Mouse (Mus musculus): ENCODE data around the gene Tnk1.

The Tnk1 gene

DNA sequence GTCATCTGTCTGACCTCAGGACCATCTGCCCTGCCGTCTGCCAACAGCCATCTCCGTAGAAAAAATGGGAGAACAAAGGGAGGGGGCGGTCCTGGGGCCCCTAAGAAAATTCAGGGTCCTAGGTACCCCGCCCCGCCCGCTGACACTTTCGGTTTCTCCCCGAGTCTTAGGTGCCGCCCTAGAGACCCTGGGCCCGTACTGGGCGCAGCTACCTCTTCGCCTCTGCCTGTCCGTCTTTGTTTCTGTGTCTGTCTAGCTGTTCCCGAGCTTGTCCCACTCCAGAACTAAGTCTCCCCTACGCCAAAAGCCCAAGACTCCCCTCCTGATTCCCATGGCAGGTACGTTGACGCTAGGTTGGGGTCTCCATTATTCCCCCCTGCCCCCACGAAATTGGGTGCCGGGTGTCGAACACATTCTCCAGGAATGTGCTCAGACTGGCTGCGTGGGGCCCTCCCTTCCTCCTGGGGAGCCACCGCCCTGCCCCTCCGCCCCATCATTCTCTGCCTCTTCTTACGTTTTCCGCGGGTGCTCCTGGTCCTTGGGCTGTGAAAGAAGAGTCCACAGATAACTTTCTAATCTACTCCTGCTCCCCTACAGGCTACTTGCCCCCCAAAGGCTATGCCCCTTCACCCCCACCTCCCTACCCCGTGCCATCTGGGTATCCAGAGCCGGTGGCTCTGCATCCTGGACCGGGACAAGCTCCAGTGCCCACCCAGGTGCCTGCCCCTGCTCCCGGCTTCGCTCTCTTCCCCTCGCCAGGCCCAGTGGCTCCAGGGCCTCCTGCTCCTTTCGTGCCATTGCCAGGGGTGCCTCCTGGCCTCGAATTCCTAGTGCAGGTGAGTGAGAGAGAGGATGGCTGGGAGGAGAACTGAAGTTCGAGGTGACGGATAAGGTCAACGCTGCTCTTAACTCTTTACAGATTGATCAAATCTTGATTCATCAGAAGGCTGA, 11.5 kb downstream of the Tnk1 start:
- in situ Hi-C loops (cut with MboI; ENCODE audit: unreplicated experiment in 2 of 2), result no loop called here

DNA sequence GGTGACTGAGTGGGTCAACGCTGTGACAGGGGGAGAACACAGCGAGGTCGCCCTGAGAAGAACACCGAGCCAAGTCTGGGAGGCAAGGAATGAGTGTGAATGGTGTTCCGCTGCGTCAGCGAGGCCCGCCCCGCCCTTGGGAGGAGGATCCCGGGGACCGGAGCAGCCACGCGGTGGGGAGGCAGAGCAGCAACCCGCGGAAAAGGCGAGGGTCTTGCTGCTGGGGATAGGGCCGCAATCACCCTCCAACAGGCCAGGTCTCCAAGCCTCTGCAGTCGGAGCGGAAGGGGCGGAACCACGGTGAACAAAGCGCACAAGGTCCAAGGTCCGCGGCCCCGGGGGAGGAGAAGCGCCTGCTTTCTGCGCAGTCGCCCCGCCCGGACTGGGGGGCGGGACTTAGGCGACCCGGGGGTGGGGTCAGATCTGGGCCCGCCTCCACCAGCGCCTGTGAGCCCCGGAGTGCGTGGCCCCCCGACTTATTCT, 12.3 kb downstream of the Tnk1 start, which contains the start of gene Plscr3:
Gene Plscr3, plus strand, starts transcription at position 179 of the 483 bp plus-strand sequence.
- in situ Hi-C loops (cut with MboI; ENCODE audit: unreplicated experiment in 2 of 2), result no loop called here

DNA sequence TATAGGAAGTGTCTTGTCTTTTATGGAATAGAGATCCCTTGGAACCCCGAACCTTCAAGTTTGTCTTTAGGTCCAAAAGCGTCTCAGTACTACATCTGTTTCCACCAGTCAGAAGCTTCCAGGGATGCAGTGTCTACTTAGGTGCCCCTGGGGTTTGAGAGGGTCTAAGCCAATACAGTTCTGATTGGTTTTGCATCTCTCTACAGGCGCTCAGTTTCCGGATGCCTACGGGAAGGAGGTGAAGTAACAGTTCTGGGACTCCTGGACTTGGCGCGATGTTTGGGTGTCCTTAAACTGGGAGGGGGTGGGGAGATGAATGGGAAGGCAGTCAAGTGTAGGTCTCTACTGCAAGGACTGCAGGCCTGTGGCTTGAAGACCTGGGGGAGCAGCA, 19.8 kb downstream of the Tnk1 start:
- in situ Hi-C loops (cut with MboI; ENCODE audit: unreplicated experiment in 2 of 2), result no loop called here

DNA sequence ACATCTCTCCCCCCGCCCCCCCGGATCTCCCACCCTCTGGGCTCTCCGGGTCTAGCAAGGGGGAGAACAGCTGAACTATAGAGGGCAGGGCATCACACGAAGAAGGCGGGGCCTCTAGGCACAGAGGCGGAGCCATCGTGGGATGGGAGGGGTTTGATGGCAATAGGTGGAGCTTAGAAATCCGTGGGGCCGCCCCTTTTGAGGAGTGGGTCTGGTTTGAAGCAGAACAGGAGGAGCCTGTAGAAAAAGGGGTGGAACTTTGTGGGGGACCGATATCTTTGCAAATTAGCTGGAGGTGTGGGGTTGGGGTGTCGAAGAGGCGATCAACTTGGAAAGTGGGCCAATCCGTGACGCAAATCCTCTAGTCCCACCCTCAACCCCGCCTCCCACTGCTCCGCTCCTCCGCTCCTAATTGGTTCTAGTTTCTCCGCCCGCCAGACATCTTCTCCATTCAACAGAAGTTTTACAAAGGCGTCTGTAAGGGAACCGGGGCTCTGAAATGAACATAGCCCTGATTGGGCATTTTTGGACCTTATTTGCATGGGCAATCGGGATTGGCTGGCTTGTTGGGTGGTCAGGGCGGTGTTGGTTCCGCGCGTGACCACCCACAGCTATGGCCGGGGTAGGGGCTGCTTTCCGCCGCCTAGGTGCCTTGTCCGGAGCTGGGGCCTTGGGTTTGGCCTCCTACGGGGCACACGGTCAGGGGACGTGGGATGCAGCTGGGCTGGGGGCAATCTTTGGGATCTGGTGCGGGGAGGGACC, 20.4 kb downstream of the Tnk1 start, which contains the start of gene Tmem256:
Gene Tmem256, plus strand, starts transcription at position 563 of the 762 bp plus-strand sequence.
- in situ Hi-C loops (cut with MboI; ENCODE audit: unreplicated experiment in 2 of 2), result no loop called here

DNA sequence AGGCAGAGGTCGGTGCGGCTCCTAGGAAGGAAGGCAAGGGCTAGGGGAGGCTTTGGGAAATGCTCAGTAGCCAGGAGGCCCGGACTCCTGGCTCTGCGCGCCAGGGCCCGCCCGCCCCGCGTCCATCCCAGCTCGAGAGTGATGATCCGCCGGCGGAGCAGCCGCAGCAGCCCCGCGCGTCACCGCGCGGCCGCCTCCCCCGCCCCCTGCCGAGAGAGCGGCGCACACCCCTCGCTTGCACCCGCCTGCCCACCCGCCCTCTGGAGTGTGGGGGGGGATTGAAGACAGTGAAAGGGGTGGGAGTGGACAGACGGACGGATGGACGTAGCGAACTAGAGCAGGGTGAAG, 21.0 kb downstream of the Tnk1 start, which contains the start of gene Nlgn2:
Gene Nlgn2, minus strand, starts transcription at position 181 of the 348 bp plus-strand sequence.
- in situ Hi-C loops (cut with MboI; ENCODE audit: unreplicated experiment in 2 of 2), result no loop called here

DNA sequence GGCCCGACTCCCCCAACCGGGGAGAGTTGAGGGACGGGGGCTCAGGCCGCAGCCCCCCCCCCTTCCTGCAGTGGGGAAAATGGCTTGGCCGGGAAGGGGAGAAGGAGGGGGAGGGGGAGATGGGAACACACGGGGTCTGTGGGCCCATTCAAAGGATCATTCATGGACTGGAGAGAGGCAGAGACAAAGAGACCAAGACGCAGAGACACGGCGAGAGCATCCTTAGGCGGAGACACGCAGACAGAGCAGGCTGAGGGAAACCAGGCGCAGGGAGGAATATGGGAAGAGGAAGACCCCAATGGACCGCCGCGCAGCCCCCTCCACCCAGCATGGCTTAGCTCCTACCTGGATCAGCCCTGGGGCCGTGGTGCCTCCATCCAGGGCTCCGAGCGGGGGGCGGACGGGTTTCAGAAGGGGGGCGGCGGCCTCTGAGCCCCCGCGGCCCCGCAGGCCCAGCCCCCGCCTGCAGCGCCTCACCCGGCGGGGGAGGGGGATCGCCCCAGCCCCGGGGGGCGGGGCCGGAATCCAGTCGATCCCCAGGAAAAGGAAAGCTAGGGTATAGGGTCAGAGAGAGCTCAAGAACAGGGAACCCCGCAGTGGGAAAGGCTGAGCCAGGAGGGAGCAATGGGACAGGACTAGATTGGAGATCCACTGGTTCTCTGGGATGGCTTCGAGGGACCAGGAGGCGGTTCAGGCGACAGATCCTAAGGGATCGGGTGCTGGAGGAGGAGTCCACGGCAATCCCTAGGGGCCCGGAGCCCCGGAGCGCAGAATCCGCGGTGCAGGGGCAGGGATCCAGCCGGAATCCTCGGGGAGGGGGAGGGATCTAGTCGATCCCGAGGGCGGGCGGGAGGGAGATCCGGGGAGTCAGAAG, 21.6 kb downstream of the Tnk1 start:
- in situ Hi-C loops (cut with MboI; ENCODE audit: unreplicated experiment in 2 of 2), result no loop called here

DNA sequence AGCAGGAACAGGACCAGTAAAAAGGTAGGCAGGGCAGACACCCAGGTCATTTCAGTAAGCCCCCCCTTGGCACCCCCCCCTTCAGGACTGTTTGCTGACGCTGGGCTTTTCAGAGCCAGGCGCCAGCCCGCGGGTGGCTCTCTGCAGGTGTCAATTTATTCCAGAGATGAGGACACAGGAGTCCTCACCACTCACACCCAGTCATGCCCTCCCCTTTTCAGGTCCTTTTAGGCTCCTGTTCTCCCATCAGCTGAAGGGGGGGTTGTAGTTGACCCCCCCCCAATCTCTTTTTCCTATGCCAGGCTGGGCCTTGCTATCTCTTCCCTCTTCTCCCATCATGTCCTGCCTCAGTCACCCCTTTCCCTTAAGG, 22.6 kb downstream of the Tnk1 start:
- in situ Hi-C loops (cut with MboI; ENCODE audit: unreplicated experiment in 2 of 2), result no loop called here

DNA sequence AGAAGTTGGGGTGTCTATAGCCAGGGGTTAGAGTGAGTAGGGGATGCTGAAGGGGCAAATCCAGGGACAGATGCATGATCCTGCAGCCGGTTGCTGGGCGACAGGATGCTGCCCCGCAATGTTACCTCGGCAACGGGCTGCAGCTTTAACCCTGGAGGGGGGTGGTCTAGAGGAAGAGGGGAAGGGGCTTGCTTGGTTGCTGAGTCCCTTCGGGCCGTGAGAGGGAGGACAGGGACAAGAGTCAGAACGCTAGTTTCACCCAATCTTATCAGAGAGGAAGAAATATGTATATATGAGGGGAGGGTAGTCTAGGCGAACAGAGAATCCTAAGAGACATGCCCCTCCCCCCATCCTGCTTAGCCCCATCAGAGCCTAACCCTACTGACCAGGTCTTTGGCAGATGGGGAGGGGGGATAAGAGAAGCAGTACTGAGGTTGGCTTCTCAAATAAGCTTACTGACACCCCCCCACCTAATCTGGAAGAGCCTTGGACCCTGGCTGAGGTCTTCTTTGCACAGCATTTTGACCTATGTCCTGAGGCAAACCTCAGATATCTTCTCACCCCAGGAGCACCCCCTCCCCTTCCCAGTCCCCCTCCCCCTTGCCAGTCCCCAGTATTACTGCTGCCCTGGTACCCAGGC, 23.1 kb downstream of the Tnk1 start:
- in situ Hi-C loops (cut with MboI; ENCODE audit: unreplicated experiment in 2 of 2), result no loop called here

DNA sequence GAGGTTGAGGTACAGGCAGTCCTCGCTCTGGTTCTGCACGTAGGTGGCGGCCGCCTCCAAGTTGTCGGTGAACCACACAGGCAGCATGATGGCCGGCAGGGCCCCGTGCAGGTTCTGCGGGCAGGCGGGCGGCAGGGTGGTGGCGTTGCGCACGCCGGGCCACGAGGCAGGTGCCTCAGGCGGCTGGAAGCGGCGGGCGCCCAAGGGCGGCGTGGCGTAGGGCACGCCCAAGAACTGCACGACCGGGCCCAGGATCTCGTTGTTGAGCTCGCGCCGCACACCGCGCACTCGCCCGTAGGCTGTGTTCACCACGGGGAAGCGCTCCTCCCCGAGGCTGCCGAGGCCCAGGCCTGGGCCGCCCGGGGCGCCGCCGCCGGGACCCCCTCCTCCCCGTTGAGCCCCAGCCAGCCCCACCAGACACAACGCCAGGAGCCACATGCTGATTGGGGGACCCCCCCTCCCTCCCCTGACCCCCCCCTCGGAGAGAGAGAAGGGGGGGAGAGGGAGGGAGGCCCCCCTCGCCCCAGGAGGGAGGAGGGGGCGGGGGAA, 24.5 kb downstream of the Tnk1 start:
- in situ Hi-C loops (cut with MboI; ENCODE audit: unreplicated experiment in 2 of 2), result no loop called here

DNA sequence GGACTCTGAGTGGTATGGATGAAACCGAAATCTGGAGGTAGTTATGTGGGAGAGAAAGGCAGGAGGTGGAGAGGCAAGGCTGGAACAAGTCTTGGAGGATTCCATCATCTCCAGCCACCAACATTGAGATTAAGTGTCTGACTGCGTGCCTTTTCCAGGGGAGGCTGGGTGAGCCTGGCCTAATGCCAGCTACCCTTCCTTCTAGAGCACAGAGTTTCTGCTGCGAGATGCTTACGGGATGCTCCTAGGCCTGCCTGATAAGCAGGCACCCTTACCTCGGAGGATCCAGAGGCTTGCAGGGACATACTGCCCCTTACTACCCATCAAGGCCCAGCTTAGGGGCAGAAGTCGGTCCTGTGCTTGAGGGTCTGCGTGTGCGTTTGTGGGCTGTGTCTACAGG, 25.0 kb downstream of the Tnk1 start:
- in situ Hi-C loops (cut with MboI; ENCODE audit: unreplicated experiment in 2 of 2), result no loop called here

DNA sequence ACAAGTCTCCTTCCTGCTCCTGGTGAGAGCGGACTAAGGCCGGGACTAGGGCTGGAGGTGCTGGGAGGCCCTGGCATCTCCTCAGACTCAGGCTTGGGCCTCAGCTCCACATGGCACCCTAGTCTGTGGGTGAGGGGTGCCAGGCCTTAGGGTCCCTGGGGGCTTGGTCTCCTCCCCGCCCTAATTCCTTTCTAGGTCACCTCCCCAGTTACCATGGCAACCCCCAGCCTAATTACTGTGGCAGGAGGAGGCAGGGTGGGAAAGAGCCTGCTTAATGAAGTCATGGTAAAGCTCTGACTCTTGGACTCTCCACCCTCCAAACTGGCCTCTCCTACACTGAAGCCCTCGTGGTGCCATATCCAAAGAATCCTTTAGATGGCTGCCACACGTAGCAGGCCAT, 29.7 kb downstream of the Tnk1 start:
- in situ Hi-C loops (cut with MboI; ENCODE audit: unreplicated experiment in 2 of 2), result no loop called here

DNA sequence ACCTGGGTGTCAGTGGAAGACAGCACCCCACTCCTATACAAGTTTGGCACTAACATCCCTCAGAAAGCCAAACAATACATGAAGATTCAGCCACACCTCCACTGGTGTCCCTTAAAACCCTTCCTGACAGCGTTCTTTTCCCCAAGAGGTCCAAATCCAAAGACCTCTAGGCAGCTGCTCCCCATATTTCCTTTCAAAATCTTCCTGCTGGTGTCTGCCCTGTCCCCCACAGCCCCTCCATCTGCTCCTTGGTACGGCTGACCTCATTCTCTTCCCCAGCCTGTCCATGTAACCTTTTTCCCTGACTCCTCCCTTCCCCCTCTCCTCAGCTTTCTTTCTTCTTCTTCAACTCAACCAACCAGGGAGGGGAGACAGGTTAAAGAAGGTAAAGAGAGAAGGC, 35.1 kb downstream of the Tnk1 start:
- in situ Hi-C loops (cut with MboI; ENCODE audit: unreplicated experiment in 2 of 2), result no loop called here

DNA sequence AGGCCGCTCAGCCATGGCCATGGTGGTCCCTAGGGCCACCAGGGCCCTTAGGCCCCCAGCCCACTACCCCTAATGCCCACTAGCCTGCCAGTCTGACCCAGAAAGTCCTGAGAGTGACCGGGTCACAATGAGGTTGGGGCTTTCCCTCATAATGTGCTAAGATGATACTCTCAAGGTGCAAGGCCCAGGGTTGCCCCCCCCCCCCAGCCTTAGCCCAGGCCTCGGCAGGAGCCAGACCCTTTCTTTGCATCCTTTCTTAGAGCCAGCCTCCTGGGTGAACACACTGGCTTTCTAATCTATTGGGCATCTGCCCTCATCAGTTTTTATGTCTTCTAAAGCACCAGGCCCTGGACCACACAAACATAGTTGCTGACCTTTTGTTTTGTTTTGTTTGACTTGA, 36.5 kb downstream of the Tnk1 start, which contains the start of gene Spem1:
Gene Spem1, minus strand, starts transcription at position 101 of the 400 bp plus-strand sequence.
- in situ Hi-C loops (cut with MboI; ENCODE audit: unreplicated experiment in 2 of 2), result no loop called here

DNA sequence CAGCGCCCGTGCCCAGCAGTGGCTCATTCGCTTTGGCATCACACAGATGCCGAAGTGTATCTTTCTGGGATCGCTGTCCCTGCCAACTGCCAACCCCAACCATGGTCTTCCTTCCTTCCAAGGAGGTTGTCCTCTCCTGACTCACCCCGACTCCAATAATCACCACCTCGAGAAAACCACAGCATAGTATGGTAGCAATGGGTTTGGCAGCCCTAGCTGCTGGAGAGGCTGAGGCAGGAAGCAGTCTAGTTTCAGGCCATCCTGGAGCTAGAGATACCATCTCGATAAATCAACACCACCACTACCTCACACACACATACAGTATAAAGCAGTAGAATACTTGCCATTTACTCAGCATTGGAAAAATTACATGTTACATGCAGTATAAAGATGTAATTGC, 39.7 kb downstream of the Tnk1 start:
- in situ Hi-C loops (cut with MboI; ENCODE audit: unreplicated experiment in 2 of 2), result no loop called here

DNA sequence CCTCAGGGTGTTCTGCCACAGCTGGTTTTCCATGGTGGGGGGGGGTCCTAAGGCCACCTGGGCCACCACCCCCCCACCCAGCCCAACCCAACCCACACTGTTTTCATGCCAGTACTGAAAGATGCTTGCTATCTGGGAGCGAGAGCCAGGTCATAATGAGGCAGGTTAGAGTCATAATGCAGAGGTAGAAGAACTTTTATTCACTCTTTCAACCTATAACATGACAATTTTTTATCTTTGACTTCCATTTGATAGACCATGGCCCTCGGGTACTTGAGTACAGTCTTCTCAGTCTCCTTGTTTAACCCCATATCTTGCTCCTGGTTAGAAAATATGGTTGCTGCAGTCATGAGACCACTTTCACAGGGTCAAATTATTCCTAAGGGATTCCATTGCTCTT, 40.2 kb downstream of the Tnk1 start, which contains the start of gene Spem2:
Gene Spem2, minus strand, starts transcription at position 101 of the 400 bp plus-strand sequence.
- in situ Hi-C loops (cut with MboI; ENCODE audit: unreplicated experiment in 2 of 2), result no loop called here

DNA sequence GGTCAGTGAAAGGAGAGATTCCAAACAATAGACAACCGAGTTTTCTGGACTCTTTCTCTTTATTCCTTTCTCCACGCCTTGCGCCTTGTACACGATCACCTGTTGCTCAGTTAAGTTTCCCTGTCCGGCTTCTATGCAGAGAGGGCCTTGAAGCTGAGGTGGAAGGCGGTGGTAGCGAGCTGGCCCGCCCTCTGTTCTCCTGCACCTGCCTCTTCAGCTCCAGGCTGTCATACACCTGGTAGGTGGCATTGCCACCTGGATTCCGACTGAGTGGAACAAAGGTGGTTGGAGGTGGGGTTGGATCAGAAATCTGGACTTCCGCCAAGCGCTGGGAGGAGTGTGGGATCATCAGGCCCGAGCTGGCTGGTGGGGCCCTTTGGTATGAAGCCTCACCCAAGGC, 42.0 kb downstream of the Tnk1 start:
- in situ Hi-C loops (cut with MboI; ENCODE audit: unreplicated experiment in 2 of 2), result no loop called here

DNA sequence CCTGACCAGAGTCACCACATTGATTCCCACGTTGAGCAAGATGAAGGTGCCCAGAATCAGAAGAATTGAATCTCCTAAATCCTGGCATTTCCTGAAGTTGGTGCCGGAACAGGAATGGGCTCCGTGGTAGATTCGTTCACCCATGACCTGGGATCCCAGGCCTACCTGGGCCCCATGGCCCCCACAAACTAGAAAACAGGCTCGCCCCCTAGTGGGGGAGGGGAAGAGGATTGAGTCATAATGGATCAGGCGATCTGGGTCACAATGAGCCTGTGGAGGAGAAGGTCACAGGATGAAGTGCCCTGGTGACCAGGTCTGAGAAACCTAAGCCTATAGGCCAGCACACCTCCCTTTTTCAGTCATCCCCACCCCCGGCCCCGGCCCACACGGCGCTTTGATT, 43.4 kb downstream of the Tnk1 start, which contains the start of gene Gm39566:
Gene Gm39566, minus strand, starts transcription at position 144 of the 400 bp plus-strand sequence.
- in situ Hi-C loops (cut with MboI; ENCODE audit: unreplicated experiment in 2 of 2), result no loop called here

DNA sequence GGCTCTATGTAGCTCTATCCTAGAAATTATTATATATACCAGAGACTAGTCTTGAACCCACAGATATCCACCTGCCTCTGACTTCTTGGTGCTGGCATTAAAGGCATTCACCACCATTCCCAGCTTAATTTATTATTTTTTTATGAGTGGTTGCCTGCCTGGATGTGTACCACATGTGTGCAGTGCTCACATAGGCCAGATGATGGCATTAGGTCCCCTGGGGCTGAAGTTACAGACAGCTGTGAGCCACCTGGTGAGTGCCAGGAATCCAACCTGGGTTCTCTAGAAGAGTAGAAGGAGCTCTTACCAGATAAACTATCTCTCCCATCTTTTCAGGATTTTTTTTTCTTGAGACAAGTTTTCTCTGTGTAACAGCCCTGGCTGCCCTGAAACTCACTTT, 48.2 kb downstream of the Tnk1 start:
- in situ Hi-C loops (cut with MboI; ENCODE audit: unreplicated experiment in 2 of 2), result no loop called here

DNA sequence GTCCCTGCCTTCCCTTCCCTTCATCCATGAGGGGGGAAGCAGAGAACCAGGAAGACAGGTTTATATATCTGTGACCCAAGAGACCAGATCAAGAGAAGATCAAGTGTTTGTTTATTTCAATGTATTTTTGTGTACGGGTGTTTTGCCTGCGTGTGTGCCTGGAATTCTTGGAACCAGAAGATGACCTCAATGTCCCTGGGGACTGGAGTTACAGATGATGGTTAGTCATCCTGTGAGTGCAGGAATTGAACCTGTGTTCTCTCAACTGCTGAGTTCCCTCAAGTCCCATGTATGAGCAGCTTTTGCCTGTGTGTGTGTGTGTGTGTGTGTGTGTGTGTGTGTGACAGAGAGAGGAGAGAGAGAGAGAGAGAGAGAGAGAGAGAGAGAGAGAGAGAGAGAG, 50.9 kb downstream of the Tnk1 start:
- in situ Hi-C loops (cut with MboI; ENCODE audit: unreplicated experiment in 2 of 2), result loop anchor here in 1 of 2 experiments (5.0 kb wide), 2 partner anchors 35 to 70 kb away; partner anchors contain the start of gene Tmem95
